Mouse (Mus musculus): ENCODE measurements around the gene Lrsam1. TPM values are rescaled to one million over a fixed set of nuclear protein-coding genes. Genes with fewer than 3 reads are reported as not detected.

Gene Lrsam1
- polyA plus RNA-seq, 1 experiment from 2014 or later: 8.8 TPM

DNA sequence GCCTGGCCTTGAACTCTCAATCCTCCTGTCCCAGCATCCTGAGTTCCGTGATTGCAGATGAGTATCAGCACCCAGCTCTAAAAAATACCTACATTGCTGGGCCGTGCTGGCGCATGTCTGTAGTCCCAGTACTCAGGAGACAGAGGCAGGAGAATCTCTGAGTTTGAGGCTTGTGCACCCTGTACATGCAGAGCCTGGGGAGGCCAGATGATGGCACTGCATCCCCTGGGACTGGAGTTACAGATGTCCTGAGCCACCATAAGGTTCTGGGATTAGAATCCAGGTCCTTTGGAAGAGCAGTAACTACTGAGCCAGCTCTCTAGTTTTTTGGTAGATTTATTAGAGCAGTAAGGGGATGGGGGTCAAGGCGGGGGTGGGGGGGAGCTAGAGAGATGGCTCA lies 20.9 kb downstream of the Lrsam1 start:
- Histone ChIP-seq H3K9me3 (no peaks in the 10 kb centered on the region), H3K27me3 (replicated peaks) (no peaks in the 10 kb centered on the region), H3K36me3 (peaks cover 10% of the 10 kb centered on the region), H3K4me3 (replicated peaks) (no peak overlapping the region), H3K4me2 (no peak overlapping the region), H3K27ac (no peak overlapping the region), H3K4me1 (no peaks in the 10 kb centered on the region), H3K9ac (no peak overlapping the region)
- ATAC-seq (ENCODE audit: insufficient read depth, low FRiP score, low read depth): no peak
- WGBS: 89% methylated on average over 4 of the region's 4 CpGs

DNA sequence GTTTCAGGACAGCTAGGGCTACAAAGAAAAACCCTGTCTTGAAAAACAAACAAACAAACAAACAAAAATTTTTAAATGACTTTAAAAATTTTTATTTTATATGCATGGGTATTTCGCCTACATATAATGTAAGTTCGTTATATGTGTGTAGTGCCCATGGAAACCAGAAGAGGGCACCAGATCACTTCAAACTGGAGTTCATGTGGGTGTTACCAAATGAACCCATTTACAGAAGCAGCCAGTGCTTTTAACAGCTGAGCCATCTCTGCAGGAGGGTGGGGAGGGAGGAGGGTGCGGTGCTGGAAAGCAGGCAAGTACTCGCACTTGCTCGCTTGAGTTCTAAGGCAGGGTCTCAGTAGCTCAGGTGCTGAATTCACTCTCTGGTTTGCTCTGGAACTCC lies 22.0 kb downstream of the Lrsam1 start:
- Histone ChIP-seq H3K4me2 (no peak overlapping the region), H3K4me3 (replicated peaks) (no peak overlapping the region), H3K9ac (no peak overlapping the region), H3K9me3 (no peaks in the 10 kb centered on the region), H3K4me1 (no peaks in the 10 kb centered on the region), H3K27ac (no peak overlapping the region), H3K36me3 (0 out of 2 replicates have a peak, but pooled peaks cover 3% of the 10 kb centered on the region), H3K27me3 (replicated peaks) (no peaks in the 10 kb centered on the region)
- WGBS: 74% methylated on average over 5 of the region's 5 CpGs
- ATAC-seq (ENCODE audit: insufficient read depth, low FRiP score, low read depth): no peak

DNA sequence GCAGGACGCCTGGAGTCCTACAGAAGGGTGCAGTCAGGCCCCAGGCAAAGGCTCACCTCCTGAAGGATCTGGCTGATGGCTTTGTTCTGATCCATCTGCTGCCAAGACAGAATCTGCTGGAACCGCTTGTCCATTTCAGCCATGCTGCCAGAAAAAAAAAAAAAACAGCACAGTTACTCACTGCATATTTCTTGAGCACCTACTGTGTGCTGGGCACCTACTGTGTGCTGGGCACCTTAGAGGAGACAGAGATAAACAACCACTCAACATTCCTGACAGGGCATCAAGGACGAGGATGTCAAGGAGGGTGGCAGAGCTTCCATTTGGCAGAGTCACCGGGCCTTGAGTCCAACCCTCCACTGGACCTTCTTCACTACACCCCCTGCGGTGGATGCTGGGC lies 22.7 kb downstream of the Lrsam1 start:
- H3K4me3 ChIP-seq (replicated peaks): no peak overlapping the region
- no peak overlapping the region for H3K4me2 ChIP-seq
- 93% methylated on average over 5 of the region's 5 CpGs for WGBS
- ATAC-seq (ENCODE audit: insufficient read depth, low FRiP score, low read depth): no peak
- H3K27ac ChIP-seq: no peak overlapping the region
- H3K9ac ChIP-seq: no peak overlapping the region
- H3K27me3 ChIP-seq (replicated peaks): no peaks in the 10 kb centered on the region
- no peaks in the 10 kb centered on the region for H3K9me3 ChIP-seq
- H3K4me1 ChIP-seq: no peaks in the 10 kb centered on the region
- H3K36me3 ChIP-seq: 0 out of 2 replicates have a peak, but pooled peaks cover 3% of the 10 kb centered on the region

DNA sequence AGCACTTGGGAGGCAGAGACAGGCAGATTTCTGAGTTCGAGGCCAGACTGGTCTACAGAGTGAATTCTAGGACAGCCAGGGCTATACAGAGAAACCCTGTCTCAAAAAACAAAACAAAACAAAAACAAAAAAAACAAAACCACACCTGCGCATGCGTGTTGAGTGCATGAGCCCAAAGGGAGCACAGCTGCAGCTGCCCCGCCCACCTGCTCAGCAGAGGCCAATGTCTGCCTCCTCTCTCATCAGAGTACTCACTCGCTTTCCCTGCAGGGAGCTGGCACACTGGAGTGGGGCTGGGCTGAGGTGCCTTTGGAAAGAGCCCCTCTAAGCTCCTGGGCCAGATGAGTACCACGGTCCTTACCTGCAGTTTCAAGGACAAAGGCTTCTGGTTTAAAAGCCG lies 29.7 kb downstream of the Lrsam1 start:
- no peaks in the 10 kb centered on the region for H3K9me3 ChIP-seq
- no peak overlapping the region for H3K4me3 ChIP-seq (replicated peaks)
- no peak overlapping the region for H3K9ac ChIP-seq
- no peaks in the 10 kb centered on the region for H3K36me3 ChIP-seq
- no peak overlapping the region for H3K27ac ChIP-seq
- peaks cover 14% of the 10 kb centered on the region; the same call in 1 of the 2 replicates for H3K4me1 ChIP-seq
- H3K27me3 ChIP-seq (replicated peaks): no peaks in the 10 kb centered on the region
- WGBS: 75% methylated on average over 7 of the region's 7 CpGs
- ATAC-seq (ENCODE audit: insufficient read depth, low FRiP score, low read depth): no peak
- H3K4me2 ChIP-seq: no peak overlapping the region

DNA sequence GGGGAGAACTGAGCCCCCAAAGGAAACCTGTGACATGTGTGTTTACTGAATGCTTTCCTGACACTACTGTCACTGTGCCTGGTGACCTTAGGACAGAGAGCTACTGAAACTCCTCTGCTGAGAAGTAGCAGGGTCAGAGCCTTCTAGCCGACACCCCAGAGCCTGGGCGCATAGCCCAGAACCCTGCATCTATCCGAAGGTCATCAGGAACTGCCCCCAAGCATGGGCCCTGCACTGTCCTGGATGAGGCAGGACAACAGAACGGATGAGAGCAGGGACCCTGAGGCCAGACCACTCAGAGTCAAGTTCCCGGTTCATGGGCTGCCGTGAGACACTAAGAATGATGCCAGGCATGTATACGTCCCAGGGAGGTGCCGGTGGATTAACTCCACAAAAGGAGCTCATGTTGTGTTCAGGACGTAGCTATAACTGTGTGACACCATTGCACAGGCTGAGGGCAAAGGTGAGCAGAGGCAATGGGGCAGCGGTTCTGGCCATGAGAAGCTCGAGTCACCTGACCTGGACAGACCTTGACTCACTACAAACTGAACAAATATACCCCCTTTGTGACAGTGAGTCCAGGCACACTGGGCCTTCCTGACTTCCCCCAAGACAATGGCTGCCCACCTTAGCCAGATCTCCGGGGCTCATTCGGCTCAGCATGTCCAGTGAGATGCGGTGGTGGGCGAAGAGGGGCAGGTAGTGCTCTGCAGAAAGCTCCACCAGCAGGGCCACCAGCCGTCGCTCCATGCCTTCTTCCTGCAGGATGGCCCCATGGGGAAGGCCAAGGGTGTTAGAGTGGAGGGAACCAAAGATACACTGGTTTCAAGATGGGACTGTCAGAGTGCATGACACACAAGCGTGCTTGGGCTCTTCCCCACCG lies 32.2 kb downstream of the Lrsam1 start:
- peaks cover 4% of the 10 kb centered on the region for H3K36me3 ChIP-seq
- H3K27ac ChIP-seq: no peak overlapping the region
- H3K4me3 ChIP-seq (replicated peaks): no peak overlapping the region
- H3K9ac ChIP-seq: no peak overlapping the region
- no peaks in the 10 kb centered on the region for H3K27me3 ChIP-seq (replicated peaks)
- WGBS: 86% methylated on average over 19 of the region's 19 CpGs
- H3K9me3 ChIP-seq: no peaks in the 10 kb centered on the region
- no peak for ATAC-seq (ENCODE audit: insufficient read depth, low FRiP score, low read depth)
- no peak overlapping the region for H3K4me2 ChIP-seq
- H3K4me1 ChIP-seq: peaks cover 14% of the 10 kb centered on the region; the same call in 1 of the 2 replicates

DNA sequence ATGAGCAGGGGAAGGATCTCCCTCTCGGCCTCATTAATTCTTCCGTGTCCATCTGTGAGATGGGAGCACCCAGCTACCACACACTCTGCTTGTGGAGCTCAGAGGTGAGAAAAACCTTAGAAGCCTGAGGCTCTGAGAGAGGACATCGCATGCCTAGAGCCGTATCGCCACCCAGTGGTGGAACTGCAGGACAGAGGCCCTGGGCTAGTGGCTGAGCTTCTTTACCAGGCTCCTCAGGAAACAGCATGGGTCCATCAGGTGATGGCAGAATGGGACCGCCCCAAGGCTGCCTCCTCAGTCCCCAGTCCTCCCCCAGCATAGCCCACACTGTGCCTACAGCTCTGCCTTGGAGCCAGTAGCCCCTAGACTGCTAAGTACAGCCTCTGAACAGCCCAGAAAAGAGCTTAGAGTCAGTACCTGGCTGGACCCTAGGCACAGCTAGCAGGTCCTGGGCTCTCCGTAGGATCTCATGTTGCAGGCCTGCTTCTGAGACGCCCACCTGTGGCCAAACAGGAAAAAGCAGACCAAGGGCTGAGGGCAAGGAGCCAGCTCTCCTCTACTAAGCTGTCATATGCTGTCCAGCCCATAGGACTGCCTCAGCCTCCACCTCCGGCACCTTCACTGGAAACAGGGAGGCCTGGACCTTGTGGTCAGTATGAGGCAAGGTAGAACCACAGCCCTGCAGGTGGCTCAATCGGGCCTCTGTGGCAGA lies 33.0 kb downstream of the Lrsam1 start:
- no peaks in the 10 kb centered on the region for H3K27me3 ChIP-seq (replicated peaks)
- peaks cover 14% of the 10 kb centered on the region; the same call in 1 of the 2 replicates for H3K4me1 ChIP-seq
- peak; percentile 56; the same call in 1 of the 2 replicates for ATAC-seq (ENCODE audit: insufficient read depth, low FRiP score, low read depth)
- peaks cover 12% of the 10 kb centered on the region for H3K36me3 ChIP-seq
- H3K4me3 ChIP-seq (replicated peaks): no peak overlapping the region
- H3K9ac ChIP-seq: no peak overlapping the region
- no peaks in the 10 kb centered on the region for H3K9me3 ChIP-seq
- 33% methylated on average over 10 of the region's 10 CpGs for WGBS
- peak overlapping the region; percentile 44 for H3K27ac ChIP-seq
- no peak overlapping the region for H3K4me2 ChIP-seq

DNA sequence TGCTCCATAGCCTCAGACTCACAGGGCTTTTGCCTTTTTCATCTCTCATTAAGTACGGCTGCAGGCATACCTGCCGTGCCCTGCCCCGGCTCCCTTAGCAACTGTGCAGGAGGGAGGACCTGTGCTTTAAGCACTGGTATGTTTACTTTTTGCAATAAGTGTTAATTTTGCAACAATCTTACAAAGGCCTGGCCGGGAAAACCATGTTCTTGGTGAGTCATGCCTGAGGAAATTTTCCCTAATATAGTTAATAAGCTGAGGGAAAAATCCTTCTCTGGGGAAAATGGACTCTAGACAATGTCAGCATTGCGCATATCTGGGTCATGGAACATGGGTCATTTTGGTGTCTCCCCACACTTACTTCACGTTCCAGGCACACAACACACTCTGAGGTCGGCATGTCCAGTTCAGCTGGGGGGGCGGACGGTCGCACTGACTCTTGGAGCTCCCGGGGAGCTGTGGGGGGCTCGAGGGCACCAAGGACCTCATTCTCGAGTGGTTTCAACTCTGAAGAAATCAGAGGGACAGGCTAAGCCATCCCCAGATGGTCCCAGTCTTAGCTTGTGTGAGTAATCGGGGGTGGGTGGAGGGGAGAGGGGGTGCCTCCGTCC lies 33.7 kb downstream of the Lrsam1 start:
- 57% methylated on average over 15 of the region's 15 CpGs for WGBS
- no peak for ATAC-seq (ENCODE audit: insufficient read depth, low FRiP score, low read depth)
- H3K9me3 ChIP-seq: no peaks in the 10 kb centered on the region
- H3K9ac ChIP-seq: no peak overlapping the region
- no peak overlapping the region for H3K4me3 ChIP-seq (replicated peaks)
- H3K27ac ChIP-seq: peak overlapping the region; percentile 44
- peaks cover 14% of the 10 kb centered on the region; the same call in 1 of the 2 replicates for H3K4me1 ChIP-seq
- H3K36me3 ChIP-seq: peaks cover 18% of the 10 kb centered on the region
- no peaks in the 10 kb centered on the region for H3K27me3 ChIP-seq (replicated peaks)
- H3K4me2 ChIP-seq: no peak overlapping the region

DNA sequence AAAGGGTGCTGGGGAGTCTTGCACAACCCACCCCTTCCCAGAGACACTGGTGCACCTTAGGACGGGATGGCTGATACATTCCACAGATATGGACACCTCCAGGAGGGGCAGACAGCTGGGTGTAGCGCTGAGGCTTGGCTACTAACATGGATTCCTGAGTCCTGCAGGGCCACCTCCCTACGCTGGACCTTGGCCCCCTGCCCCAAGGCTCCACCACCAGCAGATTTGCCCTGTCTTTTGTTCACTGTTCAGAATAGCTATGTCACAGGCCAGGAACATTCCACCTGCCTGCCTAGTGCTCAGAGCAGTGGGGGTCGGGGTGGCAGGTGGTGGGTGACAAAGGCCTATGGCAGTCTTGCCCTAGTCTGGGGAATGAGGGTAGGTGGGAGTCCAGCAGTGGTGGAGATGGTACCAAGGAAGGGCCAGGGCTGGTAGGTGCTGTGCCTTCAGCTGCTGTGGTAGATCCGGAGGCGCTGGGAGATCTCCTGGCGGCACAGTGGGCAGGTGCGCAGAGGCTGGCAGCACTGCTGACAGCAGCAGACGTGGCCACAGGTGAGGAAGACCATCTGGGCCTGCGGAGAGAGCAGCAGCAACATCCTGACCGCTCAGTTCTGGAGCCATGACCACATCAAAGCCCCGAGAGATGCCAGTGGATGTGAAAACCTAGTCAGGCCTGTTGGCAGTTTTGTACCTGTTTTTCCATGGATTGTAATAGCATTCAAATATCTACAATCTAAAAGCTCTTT lies 34.9 kb downstream of the Lrsam1 start:
- no peak overlapping the region for H3K27ac ChIP-seq
- H3K4me2 ChIP-seq: no peak overlapping the region
- no peak overlapping the region for H3K4me3 ChIP-seq (replicated peaks)
- H3K27me3 ChIP-seq (replicated peaks): no peaks in the 10 kb centered on the region
- H3K9me3 ChIP-seq: no peaks in the 10 kb centered on the region
- 81% methylated on average over 12 of the region's 12 CpGs for WGBS
- H3K36me3 ChIP-seq: peaks cover 30% of the 10 kb centered on the region
- H3K9ac ChIP-seq: no peak overlapping the region
- no peak for ATAC-seq (ENCODE audit: insufficient read depth, low FRiP score, low read depth)
- H3K4me1 ChIP-seq: peaks cover 14% of the 10 kb centered on the region; the same call in 1 of the 2 replicates

DNA sequence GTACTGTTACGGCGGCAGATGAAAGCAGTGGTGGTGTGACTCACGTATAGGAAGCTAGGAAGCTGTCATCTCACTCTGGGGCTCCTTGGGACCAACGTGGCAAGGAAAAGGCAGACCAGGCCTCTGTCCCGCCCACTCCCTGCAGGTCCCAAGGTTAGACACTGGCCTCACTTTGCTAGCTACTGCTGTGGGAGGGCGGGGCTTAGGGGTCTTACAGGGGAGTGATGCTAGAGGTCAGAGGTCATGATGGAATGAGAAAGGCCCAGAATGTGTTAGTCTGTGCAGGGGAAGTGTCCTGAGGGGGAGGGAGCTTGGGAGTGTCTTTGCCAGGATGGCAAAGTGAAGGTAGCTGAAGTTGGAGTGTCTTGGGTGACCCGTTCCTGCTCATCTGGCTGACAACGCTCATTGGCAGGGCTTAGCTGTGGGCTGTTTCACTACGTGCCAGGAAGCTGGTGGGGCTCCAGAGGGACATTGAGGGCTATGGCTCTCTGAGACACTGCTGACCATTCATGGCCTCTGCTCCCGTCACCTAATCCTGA lies 37.0 kb downstream of the Lrsam1 start:
- no peaks in the 10 kb centered on the region for H3K9me3 ChIP-seq
- no peak overlapping the region for H3K4me2 ChIP-seq
- ATAC-seq (ENCODE audit: insufficient read depth, low FRiP score, low read depth): no peak
- H3K4me1 ChIP-seq: peaks cover 14% of the 10 kb centered on the region; the same call in 1 of the 2 replicates
- WGBS: 76% methylated on average over 10 of the region's 10 CpGs
- no peak overlapping the region for H3K9ac ChIP-seq
- H3K27me3 ChIP-seq (replicated peaks): no peaks in the 10 kb centered on the region
- H3K27ac ChIP-seq: no peak overlapping the region
- H3K4me3 ChIP-seq (replicated peaks): no peak overlapping the region
- peaks cover 49% of the 10 kb centered on the region for H3K36me3 ChIP-seq

DNA sequence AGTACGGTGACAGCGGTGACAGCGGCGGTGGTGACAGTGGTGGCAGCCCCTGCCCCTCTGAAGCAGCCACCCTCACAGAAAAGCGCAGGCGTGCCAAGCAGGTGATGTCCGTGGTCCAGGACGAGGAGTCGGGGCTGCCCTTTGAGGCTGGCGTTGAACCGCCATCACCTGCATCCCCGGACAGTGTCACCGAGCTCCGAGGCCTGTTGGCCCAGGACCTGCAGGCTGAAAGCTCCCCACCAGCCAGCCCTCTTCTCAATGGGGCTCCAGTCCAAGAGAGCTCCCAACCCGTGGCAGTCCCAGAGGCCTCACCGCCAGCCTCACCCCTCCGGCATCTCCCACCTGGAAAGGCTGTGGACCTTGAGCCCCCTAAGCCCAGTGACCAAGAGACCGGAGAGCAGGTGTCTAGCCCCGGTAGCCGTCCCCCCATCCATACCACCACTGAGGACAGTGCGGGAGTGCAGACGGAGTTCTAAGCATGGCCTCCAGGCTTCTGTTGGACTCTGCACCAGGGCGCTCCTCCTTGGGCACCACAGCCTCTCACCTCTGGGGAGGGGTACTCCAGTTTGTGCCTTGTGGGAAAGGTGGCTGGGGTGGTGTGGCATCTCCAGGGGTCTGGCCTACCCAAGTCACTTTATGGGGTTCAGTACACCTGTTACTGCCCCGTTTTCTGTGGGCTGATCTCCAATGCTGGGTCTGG lies 37.7 kb downstream of the Lrsam1 start:
- peaks cover 14% of the 10 kb centered on the region; the same call in 1 of the 2 replicates for H3K4me1 ChIP-seq
- H3K4me2 ChIP-seq: no peak overlapping the region
- no peak overlapping the region for H3K4me3 ChIP-seq (replicated peaks)
- peaks cover 56% of the 10 kb centered on the region for H3K36me3 ChIP-seq
- no peaks in the 10 kb centered on the region for H3K27me3 ChIP-seq (replicated peaks)
- no peaks in the 10 kb centered on the region for H3K9me3 ChIP-seq
- no peak overlapping the region for H3K9ac ChIP-seq
- H3K27ac ChIP-seq: no peak overlapping the region
- WGBS: 93% methylated on average over 24 of the region's 24 CpGs
- ATAC-seq (ENCODE audit: insufficient read depth, low FRiP score, low read depth): no peak

DNA sequence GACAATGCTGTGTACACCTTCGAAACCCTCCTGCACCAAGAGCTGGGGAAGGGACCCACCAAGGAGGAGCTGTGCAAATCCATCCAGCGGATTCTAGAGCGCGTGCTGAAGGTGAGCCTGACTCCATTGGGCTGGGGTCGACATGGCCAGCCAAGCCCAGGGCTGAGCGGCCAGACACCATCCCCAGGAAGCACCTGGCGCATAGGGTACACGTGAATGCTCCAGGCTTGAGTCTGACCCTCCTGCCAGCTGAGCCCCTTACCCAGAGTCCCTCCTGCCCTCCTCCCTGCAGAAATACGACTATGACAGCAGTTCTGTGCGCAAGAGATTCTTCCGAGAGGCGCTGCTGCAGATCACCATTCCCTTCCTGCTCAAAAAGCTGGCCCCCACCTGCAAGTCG lies 38.9 kb downstream of the Lrsam1 start:
- H3K36me3 ChIP-seq: peaks cover 61% of the 10 kb centered on the region
- no peak overlapping the region for H3K4me2 ChIP-seq
- no peaks in the 10 kb centered on the region for H3K9me3 ChIP-seq
- H3K4me3 ChIP-seq (replicated peaks): no peak overlapping the region
- no peaks in the 10 kb centered on the region for H3K27me3 ChIP-seq (replicated peaks)
- WGBS: 91% methylated on average over 13 of the region's 13 CpGs
- H3K27ac ChIP-seq: no peak overlapping the region
- peaks cover 4% of the 10 kb centered on the region; the same call in 1 of the 2 replicates for H3K4me1 ChIP-seq
- H3K9ac ChIP-seq: no peak overlapping the region
- ATAC-seq (ENCODE audit: insufficient read depth, low FRiP score, low read depth): no peak
